Mouse (Mus musculus) ES-CJ7 (cell line): ENCODE results near the gene Diexf.

Experiments used
- DNase-seq: peaks from one replicate; pipeline ENCODE4 v3.0.0; 2011; ENCODE audit warnings: low read depth, low spot score

The Diexf gene

GRCm38 (mm10) chr1:193138669-193139068, 8.6 kb upstream of the Diexf start:
- no peak for DNase-seq

- no peak for DNase-seq
Observed at GRCm38 (mm10) chr1:193138087-193138486, 8.0 kb upstream of the Diexf start.

DNA sequence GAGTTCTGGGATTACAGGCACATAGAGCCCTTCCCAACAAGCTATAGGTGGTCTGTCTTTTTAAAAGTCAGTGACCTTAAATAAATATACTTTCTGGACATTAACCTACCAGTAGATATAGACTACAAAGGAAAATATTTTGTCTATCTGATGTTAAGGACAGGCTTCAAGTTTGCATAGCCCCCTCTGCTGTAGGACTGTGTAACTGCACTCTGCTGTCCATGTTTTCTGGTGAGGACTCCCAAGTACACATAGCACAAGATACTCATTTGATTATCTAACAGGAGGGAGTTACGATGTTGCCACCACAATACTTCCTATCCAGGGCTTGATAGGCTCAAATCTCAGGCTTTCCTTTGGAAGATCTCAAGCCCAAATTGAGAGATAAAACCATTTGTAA, 3.7 kb upstream of the Diexf start:
- peak; percentile 80 for DNase-seq

GRCm38 (mm10) chr1:193132385-193132784, 2.3 kb upstream of the Diexf start:
- no peak for DNase-seq

DNA sequence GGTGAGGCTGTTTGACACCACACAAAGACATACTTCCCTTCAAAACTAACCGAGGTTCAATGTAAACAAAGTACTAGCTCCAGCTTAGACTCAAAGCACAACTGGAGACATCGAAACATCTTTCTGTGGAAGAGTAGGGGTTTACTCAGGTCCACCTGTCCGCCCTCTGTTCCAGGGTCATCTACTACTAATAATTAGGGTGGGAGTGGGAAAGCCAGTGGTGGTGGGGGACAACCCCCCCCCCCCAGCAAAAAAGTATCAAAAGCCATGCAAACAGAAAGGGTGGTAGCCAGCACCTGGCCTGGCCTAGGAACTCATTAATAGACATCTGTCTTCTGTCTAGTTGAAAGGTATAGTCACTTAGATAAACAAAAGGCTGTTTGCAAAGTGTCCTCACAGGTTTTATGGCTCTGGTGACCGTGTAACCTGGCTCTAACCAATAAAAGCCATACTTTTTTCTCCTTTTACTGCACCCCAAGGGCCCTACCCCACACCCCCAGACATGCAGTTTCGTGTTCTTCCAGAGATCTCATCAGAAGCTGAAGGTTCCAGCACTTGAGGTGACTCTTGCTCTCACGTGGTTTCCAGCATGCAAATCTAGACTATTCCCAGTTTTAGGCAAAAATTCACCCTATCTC, 1.4 kb upstream of the Diexf start:
- DNase-seq = no peak

- no peak for DNase-seq
Observed at GRCm38 (mm10) chr1:193130839-193131238, 767 bp upstream of the Diexf start.

- no peak for DNase-seq
Observed at GRCm38 (mm10) chr1:193130456-193130825, 369 bp upstream of the Diexf start.

GRCm38 (mm10) chr1:193129321-193129720, 751 bp downstream of the Diexf start:
- no peak for DNase-seq

GRCm38 (mm10) chr1:193128055-193128454, 2.0 kb downstream of the Diexf start:
- DNase-seq = no peak

GRCm38 (mm10) chr1:193125835-193126234, 4.2 kb downstream of the Diexf start:
- peak; percentile 39 for DNase-seq

GRCm38 (mm10) chr1:193123290-193123689, 6.8 kb downstream of the Diexf start:
- no peak for DNase-seq

DNA sequence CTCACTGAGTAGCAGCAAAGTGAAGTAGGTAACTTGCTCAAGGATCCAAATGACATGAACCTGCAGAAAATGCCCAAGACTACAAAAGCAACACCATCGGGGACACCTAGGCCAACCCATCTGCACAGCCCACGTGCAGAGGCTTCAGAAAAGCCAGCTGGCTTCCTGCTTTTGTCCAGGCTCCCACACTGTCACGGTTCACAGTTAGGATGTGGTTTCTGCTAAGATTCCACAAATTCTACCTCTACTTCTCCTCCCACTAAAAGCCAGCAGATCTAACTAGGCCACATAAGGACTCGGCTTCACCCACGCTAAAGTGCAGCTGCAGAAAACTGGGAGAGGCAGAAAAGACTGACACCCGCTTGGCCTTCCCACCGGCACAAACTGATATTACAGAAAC, 7.3 kb downstream of the Diexf start:
- DNase-seq = no peak

DNA sequence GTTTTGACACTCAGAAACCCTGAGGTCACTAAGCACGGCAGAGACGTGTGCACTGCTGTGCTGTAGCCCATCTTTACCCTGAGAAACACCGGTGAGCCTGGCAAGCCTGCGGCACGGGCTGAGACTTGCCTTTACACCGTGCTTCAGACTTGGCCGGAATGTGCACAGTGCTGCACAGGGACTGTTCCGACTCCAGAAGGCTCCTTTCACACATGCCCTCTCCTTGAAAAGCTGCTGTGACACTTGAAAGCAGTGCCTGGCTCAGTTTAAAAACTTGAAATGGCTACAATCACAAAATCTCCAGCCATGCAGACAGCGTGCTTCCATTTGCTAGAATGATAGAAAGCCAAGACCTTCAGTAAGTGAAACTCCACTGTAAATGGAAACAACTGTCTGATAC, 18.0 kb downstream of the Diexf start:
- no peak for DNase-seq

- DNase-seq = no peak
Observed at GRCm38 (mm10) chr1:193102996-193103395, 27.1 kb downstream of the Diexf start.

DNA sequence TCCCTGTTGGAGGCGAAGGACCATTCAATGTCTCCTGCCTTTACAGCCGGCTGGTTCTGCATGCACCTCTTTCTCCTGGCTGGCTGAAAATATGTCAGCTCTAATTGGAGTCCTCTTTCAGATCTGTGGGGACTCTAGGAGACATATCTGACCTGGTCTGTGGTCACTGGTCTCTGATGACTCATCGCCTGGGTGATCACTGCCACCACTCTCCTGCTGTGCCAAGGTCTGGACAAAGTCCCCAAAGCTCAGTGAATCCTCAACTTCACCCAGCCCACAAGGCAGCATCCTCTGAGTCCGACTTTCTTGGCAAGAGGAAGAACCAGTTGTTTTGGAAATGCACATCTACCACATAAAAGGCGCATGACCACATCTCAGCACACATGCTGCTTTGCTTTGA, 27.5 kb downstream of the Diexf start:
- DNase-seq = no peak

GRCm38 (mm10) chr1:193102029-193102428, 28.0 kb downstream of the Diexf start:
- DNase-seq = peak; percentile 23

DNA sequence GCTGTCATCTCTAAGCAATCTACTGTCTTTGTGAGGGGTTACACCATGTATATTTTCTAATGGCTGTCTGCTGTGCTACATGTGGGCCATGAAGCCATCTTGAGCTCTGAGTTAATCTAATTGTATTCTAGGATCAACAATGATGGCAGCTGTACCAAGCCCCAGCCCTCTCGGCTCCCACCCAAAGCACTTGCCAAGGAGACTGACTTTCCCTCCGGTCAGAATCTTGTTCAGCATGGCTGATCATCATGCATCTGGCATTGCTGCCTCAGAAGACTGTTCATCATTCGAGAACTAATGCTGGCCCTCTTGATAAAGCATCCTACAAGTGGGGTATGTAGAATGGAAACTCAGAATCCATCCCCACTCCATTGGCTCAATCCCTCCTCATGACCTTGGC, 31.1 kb downstream of the Diexf start:
- no peak for DNase-seq

DNA sequence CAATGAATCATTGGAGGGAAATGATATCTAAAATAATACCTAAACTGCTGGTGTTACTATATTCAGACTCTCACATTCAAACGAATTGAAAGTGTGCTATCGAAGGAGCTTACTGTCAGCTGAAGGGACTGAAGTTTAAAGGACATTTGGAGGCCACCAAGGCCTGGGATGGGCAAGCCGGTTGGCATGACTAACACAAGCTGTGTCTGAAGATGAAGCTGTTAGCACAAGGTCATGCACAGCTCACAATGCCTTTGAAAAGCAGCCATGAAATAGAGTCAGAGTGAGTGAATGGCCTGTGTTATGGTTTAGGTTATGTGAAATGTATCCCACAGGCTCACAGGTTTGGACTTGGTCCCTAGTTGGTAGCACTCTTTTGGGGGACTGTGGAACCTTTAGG, 36.5 kb downstream of the Diexf start:
- no peak for DNase-seq

DNA sequence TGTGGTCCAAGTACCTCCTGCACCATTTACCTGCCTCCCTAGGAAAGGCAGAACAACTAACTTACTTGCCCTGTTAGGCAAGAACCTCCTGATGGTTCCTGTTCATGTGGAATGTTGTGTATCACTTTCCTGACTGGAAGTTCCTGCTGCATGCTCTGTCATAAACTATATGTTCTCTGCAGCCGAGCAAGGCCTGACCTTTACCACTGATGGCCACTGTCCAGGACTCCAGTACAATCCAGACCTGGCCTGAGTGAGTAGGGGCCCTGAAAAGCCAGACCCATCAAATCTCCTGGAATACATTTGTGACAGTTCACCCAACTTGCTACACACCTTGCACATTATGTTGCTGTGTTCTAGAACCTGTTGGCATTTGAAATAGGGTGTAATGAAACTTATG, 37.3 kb downstream of the Diexf start:
- no peak for DNase-seq

DNA sequence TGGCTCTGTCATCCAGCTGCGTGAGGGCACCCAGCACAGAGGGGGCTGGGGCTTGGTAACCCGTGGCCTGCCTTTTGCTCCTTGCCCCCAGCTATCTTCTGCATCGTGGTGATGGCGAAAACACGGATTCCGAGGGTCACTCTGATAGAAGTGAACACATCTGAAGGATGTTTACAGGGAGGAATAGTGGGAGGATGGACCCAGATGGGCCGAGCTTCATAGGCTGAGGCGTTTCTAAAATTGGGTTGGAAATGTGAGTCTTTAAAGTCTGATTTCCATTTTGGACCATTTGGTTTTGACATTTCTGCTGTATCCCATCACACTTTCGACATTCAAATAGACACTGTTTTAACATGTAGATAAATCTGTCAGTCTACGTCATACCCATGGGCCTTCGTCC, 39.2 kb downstream of the Diexf start:
- no peak for DNase-seq

DNA sequence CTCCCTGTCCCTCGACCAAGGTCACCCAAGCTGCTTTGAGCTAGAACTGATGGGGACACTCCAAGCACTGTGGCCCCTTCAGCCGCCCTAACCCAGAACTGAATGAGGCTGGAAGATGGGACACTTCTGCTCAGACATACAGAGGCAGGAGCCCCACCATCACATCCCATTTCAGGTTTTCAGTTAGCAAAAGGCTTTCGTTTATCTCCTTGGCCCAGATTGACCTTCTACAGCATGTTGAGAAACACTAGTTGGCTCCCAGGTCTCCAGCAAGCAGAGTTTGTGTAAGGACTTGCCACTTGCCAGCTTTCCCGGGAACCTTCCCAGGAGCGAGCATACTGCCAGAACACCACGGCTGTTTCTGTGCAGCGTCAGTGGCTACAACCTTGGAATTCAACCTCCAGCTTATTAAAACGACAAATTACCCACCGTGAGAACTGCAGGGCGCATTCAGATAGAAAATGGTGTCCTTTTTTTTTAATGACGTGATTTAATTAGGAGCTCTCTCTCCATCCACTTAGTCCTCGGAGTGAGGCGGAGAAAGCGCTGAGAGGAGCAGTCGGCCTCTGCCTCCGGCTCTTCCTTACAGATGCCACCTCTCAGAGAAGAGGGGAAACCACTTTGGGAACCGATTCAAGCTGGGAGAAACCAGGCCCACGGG, 39.7 kb downstream of the Diexf start:
- DNase-seq = no peak

GRCm38 (mm10) chr1:193089683-193090082, 40.4 kb downstream of the Diexf start:
- DNase-seq = no peak

- no peak for DNase-seq
Observed at GRCm38 (mm10) chr1:193089211-193089610, 40.9 kb downstream of the Diexf start.
